Mouse (Mus musculus): Measurements from ENCODE around the gene Gprin1.

GRCm38 (mm10) chr13:54756156-54756712 is 6.6 kb upstream of the Gprin1 start:
- TF ChIP-seq CTCF (IDR thresholded peaks at IDR 0.05; ENCODE audit: extremely low read depth, insufficient read depth, insufficient read length, insufficient replicate concordance): no peak
- no peak for TF ChIP-seq POLR2A (IDR thresholded peaks at IDR 0.05; ENCODE audit: low read depth, low read length)

All from spleen, adult 2 months (tissue).